Mouse (Mus musculus): ENCODE results near the gene Tomm6. TPM values are rescaled to one million over a fixed set of nuclear protein-coding genes. Genes with fewer than 3 reads are reported as not detected.
A peak's percentile ranks its signal among the peaks of the same experiment; 100 is the strongest.
"Not testable (repeated sequence)": the region's sequence is repeated elsewhere in the genome, so short reads cannot be mapped to it uniquely, and the experiment has no call there.

The Tomm6 gene
- total RNA-seq, 2 experiments from 2014 or later = 121 to 131 TPM

DNA sequence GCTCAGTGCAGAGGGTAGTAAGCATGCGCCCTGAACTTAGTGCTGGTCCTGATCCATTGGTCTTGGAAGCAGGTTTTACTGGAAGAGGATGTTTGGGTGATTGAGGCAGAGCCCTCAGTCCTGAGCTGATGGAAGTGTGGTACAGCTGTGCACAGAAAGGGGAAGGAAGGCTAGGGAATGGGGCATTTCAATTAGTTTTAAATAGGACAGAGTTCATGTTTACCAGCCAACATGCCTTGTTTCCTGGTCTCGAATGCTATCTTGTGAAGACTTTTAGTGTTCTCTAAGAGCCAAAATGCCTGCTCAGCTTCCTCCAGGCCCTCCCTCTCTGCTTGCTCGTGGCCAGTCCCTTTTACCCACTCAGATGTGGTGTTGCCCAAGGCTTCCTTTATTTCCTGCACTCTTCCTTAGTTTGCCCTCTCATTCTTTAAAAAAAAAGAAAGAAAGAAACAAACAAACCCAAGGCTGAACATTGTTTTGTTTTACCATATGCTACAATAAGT, 29.4 kb downstream of the Tomm6 start:
- DNase-seq (ENCODE audit: low spot score) = no peak
- intact Hi-C loops (cut with DNase I) = no loop called here

DNA sequence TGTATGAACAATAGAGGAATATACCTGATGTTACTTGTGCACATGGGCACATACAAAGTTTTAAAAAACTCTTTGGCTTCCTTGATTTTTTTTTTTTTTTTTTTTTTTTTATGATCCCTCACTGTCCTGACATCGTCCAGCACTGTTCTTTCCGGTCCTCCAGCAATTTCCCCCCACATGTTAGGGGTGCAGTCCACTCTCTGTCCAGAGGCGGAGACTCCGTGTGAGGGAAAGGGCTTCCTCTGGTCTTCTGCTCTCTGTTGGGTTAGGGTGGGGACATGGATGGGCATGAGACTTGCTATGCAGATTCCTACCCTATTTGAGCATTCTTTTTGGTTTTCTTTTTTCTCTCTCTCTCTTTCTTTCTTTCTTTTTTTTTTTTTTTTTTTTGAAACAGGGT, 30.3 kb downstream of the Tomm6 start:
- intact Hi-C loops (cut with DNase I) = no loop called here
- no peak for DNase-seq (ENCODE audit: low spot score)

GRCm38 (mm10) chr17:47655697-47656096, 32.5 kb downstream of the Tomm6 start:
- no peak for DNase-seq (ENCODE audit: low spot score)
- intact Hi-C loops (cut with DNase I) = no loop called here

- intact Hi-C loops (cut with DNase I); DNase-seq (ENCODE audit: low spot score): not testable (repeated sequence)
These were observed 33.8 kb downstream of the Tomm6 start for GRCm38 (mm10) chr17:47654346-47654745.

GRCm38 (mm10) chr17:47651953-47652352, 36.2 kb downstream of the Tomm6 start:
- DNase-seq (ENCODE audit: low spot score) = no peak
- intact Hi-C loops (cut with DNase I) = no loop called here

- no peak for DNase-seq (ENCODE audit: low spot score)
- intact Hi-C loops (cut with DNase I) = no loop called here
These were observed 39.2 kb downstream of the Tomm6 start for GRCm38 (mm10) chr17:47648966-47649365.

DNA sequence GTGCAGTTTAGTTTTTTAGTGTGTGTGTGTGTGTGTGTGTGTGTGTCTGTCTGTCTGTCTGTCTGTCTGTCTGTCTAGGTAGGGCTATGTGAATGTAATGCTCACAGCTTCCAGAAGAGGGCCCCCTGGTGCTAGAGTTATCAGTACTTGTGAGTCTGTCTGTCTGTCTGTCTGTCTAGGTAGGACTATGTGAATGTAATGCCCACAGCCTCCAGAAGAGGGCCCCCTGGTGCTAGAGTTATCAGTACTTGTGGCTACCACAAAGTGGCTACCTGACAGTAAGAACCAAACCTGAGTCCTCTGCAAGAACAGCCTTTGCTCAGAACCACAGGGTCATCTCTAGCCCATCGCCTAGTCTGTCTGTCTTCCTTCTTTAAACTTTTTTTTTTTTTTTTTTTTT, 41.5 kb downstream of the Tomm6 start:
- intact Hi-C loops (cut with DNase I) = no loop called here
- DNase-seq (ENCODE audit: low spot score) = peak; percentile 12

DNA sequence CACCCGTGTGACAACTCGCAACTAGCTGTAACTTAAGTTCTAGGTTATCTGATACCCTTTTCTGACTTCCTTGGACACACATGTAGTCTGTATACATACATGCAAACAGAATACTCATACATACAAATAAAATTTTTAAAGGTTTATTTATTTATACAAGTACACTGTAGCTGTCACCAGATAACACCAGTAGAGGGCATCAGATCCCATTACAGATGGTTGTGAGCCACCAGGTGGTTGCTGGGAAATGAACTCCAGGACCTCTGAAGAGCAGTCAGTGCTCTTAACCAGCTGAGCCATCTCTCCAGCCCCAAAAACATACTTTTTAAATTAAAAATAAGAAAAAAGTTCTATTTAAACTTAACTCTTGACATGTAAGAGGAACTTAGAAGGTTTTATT, 45.2 kb downstream of the Tomm6 start:
- intact Hi-C loops (cut with DNase I) = no loop called here
- DNase-seq (ENCODE audit: low spot score) = no peak

Other genes starting within 250 kb of the Tomm6 start
- 10 to 100 TPM in 1 of 2 experiments, 1 to 10 TPM in 1; 10.0 to 11.4 TPM for gene Taf8, start 186.1 kb downstream of the Tomm6 start, total RNA-seq (2021)
- 10 to 100 TPM; 75.6 to 87.9 TPM for gene Ccnd3, start 183.3 kb downstream of the Tomm6 start, total RNA-seq (2021)
- 10 to 100 TPM; 15.0 to 15.8 TPM for gene Bysl, start 76.9 kb downstream of the Tomm6 start, total RNA-seq (2021)
- 10 to 100 TPM; 18.3 to 20.1 TPM for gene Med20, start 76.8 kb downstream of the Tomm6 start, total RNA-seq (2021)
- gene Gm20517, start 76.8 kb downstream of the Tomm6 start, total RNA-seq (2021) = 1 to 10 TPM; 2.3 to 2.5 TPM
- 1 to 10 TPM; 3.3 to 4.0 TPM for gene Usp49, start 57.7 kb downstream of the Tomm6 start, total RNA-seq (2021)
- 1 to 10 TPM; 4.9 to 5.2 TPM for gene Frs3, start 644 bp upstream of the Tomm6 start, total RNA-seq (2021)
- 1 to 10 TPM in 1 of 2 experiments, under 1 TPM in 1; 0.55 to 1.0 TPM for gene Gm21981, start 6.1 kb upstream of the Tomm6 start, total RNA-seq (2021)
- gene Prickle4, start 6.3 kb upstream of the Tomm6 start, total RNA-seq (2021) = 1 to 10 TPM; 3.8 to 5.6 TPM
- not detected for gene Pgc, start 38.5 kb upstream of the Tomm6 start, total RNA-seq (2021)
- gene Tfeb, start 48.6 kb upstream of the Tomm6 start, total RNA-seq (2021) = 10 to 100 TPM; 40.8 to 45.7 TPM
- 1 to 10 TPM; 2.4 TPM for gene Mdfi, start 146.3 kb upstream of the Tomm6 start, total RNA-seq (2021)
- gene Foxp4, start 236.3 kb upstream of the Tomm6 start, total RNA-seq (2021) = 1 to 10 TPM; 9.4 to 9.6 TPM